Mouse (Mus musculus): Measurements from ENCODE around the gene Atxn1.

DNA sequence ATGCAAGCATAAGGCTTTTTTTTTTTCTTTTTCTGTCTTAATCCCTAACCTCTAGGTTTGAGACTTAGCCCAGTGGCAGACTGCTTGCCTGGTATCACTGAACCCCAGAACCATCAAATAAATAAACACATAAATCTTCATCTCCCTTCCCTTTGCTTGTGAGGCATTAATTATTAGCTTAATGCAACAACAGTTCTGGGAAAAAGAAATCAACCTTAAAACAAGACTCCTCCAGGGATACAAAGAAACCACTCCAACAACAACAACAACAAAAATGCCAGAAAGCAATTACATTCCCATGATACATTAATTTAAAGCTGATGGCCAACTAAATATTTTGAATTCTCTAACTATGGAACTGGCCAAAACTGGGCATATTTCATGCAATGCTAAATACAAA lies 28.0 kb downstream of the Atxn1 start:
- TF ChIP-seq CTCF (IDR thresholded peaks at IDR 0.05; ENCODE audit: extremely low read depth, insufficient read depth, low read length) (no peak), POLR2A (IDR thresholded peaks at IDR 0.05; ENCODE audit: extremely low read depth, insufficient read depth, low read length) (no peak)

Data from cortical plate, adult 2 months (tissue).